Mouse (Mus musculus) stomach, embryonic 15.5 days (tissue): ENCODE measurements at regions not wholly inside any gene's neighbourhood (a gene's known extent, or its start where the extent isn't known, plus 50 kb on each side); places are given as distances from the start of the nearest gene placed in this dataset.

Source experiments
- ATAC-seq: fragments of 200-750 bp; cut with Nextera tagmentation; 2 replicates; pipeline ENCODE4 v1.8.0; 2017; ENCODE audit warnings: low read depth, moderate number of reproducible peaks, moderate TSS enrichment; ENCODE audit not compliant: insufficient read depth, low FRiP score
- H3K27ac ChIP-seq: fragments of 300-500 bp; sonication (generic); 2 replicates; pipeline ENCODE4 v1.5.1; 2015; ENCODE audit warnings: mild to moderate bottlenecking, inconsistent platforms
- H3K27me3 ChIP-seq: fragments of 300-500 bp; sonication (generic); replicated peaks from 2 replicates; pipeline ENCODE4 v1.6.1; 2015; ENCODE audit warnings: inconsistent platforms
- H3K36me3 ChIP-seq: fragments of 300-500 bp; sonication (generic); 2 replicates; pipeline ENCODE4 v1.6.1; 2015; ENCODE audit warnings: inconsistent platforms
- H3K4me1 ChIP-seq: fragments of 300-500 bp; sonication (generic); 2 replicates; pipeline ENCODE4 v1.6.1; 2015; ENCODE audit warnings: inconsistent platforms
- H3K4me2 ChIP-seq: fragments of 300-500 bp; sonication (generic); 2 replicates; pipeline ENCODE4 v1.6.1; 2015; ENCODE audit warnings: mild to moderate bottlenecking, inconsistent platforms
- H3K4me3 ChIP-seq: fragments of 300-500 bp; sonication (generic); replicated peaks from 2 replicates; pipeline ENCODE4 v1.5.1; 2015; ENCODE audit warnings: inconsistent platforms
- H3K9ac ChIP-seq: fragments of 300-500 bp; sonication (generic); 2 replicates; pipeline ENCODE4 v1.6.1; 2015; ENCODE audit warnings: inconsistent platforms
- H3K9me3 ChIP-seq: fragments of 300-500 bp; sonication (generic); 2 replicates; pipeline ENCODE4 v1.6.1; 2016; ENCODE audit warnings: inconsistent platforms
- WGBS: fragments of 180-500 bp; shearing (Covaris S2); methylation state at CpG from one replicate; pipeline ENCODE4 v1.1.7; 2015; 5-methylcytosine and 5-hydroxymethylcytosine counted together

DNA sequence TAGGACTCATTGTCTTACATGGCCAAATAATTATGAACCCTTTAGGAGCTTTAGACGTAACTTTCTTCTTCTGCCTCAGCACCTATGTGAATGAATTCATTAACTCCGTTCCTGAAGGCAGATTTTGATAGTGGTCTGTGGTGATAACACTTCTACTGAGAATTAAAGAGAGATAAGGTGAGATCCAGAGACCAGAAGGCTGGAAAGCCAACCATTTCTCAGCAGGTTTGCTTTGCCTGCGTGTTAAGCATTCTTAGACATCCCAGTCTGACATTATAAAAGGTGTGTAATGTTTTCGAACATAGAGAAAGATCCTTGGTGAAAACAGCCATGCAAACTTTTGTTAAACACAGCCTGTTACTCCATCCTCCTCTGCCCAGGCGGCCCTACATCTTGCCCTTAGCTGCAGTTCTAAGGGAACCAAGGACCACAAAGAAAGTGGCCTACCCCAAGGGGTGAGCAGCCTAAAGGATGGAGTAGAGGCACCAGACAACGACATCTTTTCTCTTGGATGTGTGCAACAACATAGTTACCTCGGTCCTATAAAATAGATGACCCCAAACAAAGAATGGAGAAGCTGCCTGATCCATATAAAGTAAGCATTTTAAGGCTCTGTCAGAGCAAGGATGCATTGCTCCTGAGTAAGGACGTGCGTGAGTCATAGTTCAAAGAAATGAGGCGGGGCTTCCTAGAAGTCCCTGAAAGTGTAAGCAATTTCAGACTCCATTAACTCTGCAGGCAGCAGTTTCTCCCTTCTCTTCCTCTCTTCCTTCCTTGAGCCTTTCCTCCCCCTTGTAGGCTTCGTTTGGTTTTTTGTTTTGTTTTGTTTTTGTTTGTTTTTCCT lies 55.1 kb upstream of the Xpr1 start:
- Histone ChIP-seq H3K27me3 (no peaks in the 10 kb centered on the region), H3K4me3 (no peak overlapping the region), H3K4me2 (no peak overlapping the region), H3K4me1 (no peaks in the 10 kb centered on the region), H3K9me3 (no peaks in the 10 kb centered on the region), H3K27ac (no peak overlapping the region), H3K9ac (no peak overlapping the region), H3K36me3 (no peaks in the 10 kb centered on the region)
- WGBS: 61% methylated on average over 11 of the region's 11 CpGs
- ATAC-seq: no peak

DNA sequence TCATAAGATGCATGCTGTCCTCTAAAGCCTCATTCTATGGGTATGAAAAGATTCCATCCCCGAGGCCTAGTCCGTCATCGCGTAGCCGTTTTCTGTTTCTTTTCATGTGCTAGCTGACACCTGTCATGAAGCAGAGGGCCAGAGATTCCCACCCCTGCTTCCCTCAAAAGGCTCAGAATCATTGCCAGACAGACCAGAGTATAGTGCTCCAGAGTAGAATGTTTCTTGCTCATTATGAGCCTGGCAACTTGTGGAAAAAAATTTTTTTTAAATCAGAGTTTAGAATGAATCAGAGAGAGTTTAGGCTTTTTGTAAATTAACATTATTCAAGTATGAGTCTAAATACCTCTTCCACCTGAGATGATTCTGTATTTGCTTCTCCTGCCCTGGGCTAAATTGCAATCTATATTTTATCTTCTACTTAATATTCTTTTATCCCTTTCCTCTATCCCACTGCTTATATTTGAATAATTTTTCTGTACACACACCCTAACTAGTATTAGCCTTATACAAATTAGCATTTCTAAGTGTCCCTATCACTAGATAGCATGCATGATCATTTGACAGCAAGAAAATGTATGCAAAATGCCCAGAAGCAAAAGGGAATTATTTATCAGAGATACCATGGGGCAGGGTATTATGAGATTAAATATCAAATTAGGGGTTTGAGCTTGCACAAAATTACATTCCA lies 55.9 kb upstream of the Xpr1 start:
- H3K9me3 ChIP-seq: no peaks in the 10 kb centered on the region
- H3K4me3 ChIP-seq: no peak overlapping the region
- no peaks in the 10 kb centered on the region for H3K36me3 ChIP-seq
- 64% methylated on average over 5 of the region's 5 CpGs for WGBS
- no peak overlapping the region for H3K9ac ChIP-seq
- no peak overlapping the region for H3K27ac ChIP-seq
- H3K4me2 ChIP-seq: no peak overlapping the region
- H3K4me1 ChIP-seq: no peaks in the 10 kb centered on the region
- no peaks in the 10 kb centered on the region for H3K27me3 ChIP-seq
- no peak for ATAC-seq

DNA sequence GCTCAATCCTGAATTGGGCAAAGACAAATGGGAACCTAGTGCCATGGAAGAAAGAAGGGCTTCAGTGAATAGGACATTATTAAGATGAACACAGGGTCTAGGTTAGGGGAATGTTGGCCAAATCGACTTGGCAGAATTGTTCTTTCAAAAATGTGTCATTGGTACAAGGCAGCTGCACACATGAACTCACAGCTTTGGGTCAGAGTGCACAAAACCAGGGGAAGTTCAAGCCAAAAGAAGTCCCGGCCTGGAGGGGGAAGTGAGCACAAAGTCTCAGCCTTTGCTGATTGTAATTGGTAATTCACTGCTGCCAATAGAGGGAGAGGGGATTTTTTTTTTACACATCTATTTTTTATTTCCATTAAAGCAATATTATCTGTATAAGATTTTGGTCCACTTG lies 57.8 kb upstream of the Xpr1 start:
- no peak for ATAC-seq
- WGBS: 67% methylated on average over 2 of the region's 2 CpGs
- no peaks in the 10 kb centered on the region for H3K9me3 ChIP-seq

DNA sequence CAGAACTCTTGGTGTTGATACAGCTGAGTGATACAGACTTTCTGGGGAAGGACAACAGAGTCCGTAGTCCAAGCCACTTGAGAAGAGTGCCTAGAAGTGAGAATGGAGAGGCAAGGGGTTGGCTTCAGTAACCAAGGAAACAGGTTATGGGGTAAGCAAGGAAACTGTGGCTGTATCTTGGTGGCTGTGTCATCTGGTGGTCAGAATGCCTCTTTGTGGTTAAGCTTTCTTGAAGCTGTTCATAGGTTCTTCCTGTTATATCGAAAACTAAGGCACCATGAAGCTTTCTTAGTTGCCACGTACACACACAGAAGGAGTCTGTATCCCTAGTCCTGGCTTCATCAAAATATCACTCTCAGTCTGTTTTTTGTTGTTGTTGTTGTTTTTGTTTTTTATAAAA lies 59.0 kb upstream of the Xpr1 start:
- no peaks in the 10 kb centered on the region for H3K9me3 ChIP-seq
- no peak for ATAC-seq
- no peaks in the 10 kb centered on the region for H3K36me3 ChIP-seq
- H3K4me2 ChIP-seq: no peak overlapping the region
- H3K4me3 ChIP-seq: no peak overlapping the region
- no peaks in the 10 kb centered on the region for H3K27me3 ChIP-seq
- no peak overlapping the region for H3K9ac ChIP-seq
- no peak overlapping the region for H3K27ac ChIP-seq
- WGBS: 80% methylated on average over 3 of the region's 3 CpGs
- H3K4me1 ChIP-seq: no peaks in the 10 kb centered on the region

More for the DNA sequence above, 57.8 kb upstream of the Xpr1 start:
- Histone ChIP-seq H3K27me3 (no peaks in the 10 kb centered on the region), H3K27ac (no peak overlapping the region), H3K4me3 (no peak overlapping the region), H3K4me1 (no peaks in the 10 kb centered on the region), H3K4me2 (no peak overlapping the region), H3K9ac (no peak overlapping the region), H3K36me3 (no peaks in the 10 kb centered on the region)

DNA sequence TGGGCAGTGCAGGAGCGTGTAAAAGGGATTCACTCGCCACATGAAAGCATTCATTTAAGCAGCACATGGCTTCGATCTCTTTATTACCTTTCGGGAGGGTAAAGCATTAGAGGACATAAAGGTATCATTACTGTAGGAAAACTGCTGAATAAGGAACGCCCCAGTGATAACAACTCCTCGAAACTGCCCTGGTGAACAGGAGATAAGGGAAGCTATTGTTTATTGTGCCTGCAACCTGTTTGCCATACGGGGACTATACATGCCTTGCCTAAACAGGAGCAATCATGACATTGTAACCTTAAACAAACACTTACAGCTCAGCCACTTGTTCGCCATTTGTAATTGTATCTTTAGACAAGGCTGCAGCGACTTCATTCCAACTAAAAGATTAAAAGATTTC lies 64.9 kb upstream of the Xpr1 start:
- no peak for ATAC-seq
- no peak overlapping the region for H3K9ac ChIP-seq
- 32% methylated on average over 9 of the region's 9 CpGs for WGBS
- no peaks in the 10 kb centered on the region for H3K36me3 ChIP-seq
- H3K4me1 ChIP-seq: 0 out of 2 replicates have a peak, but pooled peaks cover 4% of the 10 kb centered on the region
- H3K4me2 ChIP-seq: no peak overlapping the region
- H3K9me3 ChIP-seq: no peaks in the 10 kb centered on the region
- H3K27me3 ChIP-seq: no peaks in the 10 kb centered on the region
- no peak overlapping the region for H3K4me3 ChIP-seq
- no peak overlapping the region for H3K27ac ChIP-seq

DNA sequence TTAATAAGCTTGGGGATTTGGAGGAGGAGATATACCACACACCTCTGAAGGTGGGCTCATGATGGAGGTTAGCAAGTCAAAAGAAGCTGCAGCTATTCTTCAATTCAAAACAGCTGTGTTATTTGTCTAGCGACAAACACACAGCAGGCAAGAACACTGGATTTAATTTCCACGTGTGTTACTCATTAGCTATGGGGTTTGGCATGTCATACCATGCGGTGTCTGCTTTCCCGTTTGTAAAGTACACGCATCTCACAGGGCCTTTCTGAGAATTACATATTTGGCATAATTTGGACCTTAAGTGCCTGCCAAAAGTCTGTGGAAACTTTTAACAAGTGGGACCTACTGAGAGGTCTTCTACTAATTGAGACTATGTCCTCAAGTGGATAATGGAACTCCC lies 65.5 kb upstream of the Xpr1 start:
- no peak for ATAC-seq
- no peak overlapping the region for H3K27ac ChIP-seq
- H3K36me3 ChIP-seq: no peaks in the 10 kb centered on the region
- H3K27me3 ChIP-seq: no peaks in the 10 kb centered on the region
- H3K4me1 ChIP-seq: 0 out of 2 replicates have a peak, but pooled peaks cover 4% of the 10 kb centered on the region
- H3K4me3 ChIP-seq: no peak overlapping the region
- no peak overlapping the region for H3K9ac ChIP-seq
- no peak overlapping the region for H3K4me2 ChIP-seq
- 51% methylated on average over 5 of the region's 5 CpGs for WGBS
- H3K9me3 ChIP-seq: no peaks in the 10 kb centered on the region

DNA sequence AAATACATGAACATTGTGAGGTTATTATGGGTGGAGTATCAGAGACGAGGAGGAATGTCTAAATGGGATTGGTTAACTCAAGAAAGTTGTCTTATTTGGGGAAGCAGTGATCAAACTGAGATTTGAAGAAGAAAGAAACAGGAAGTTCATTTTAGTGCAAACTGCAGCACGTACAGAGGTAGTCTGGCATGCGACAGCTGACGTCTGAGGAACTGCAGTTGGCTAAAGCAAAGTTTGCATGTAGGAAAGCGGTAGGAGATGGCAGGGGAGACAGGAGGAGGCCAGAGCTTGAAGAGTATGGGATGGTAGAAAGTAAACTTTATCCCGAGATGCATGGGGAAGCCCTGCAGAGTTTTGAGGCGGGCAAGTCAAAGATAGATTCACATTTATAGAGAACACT lies 66.5 kb upstream of the Xpr1 start:
- H3K36me3 ChIP-seq: no peaks in the 10 kb centered on the region
- no peak overlapping the region for H3K9ac ChIP-seq
- 54% methylated on average over 7 of the region's 7 CpGs for WGBS
- 0 out of 2 replicates have a peak, but pooled peaks cover 4% of the 10 kb centered on the region for H3K4me1 ChIP-seq
- no peak overlapping the region for H3K27ac ChIP-seq
- H3K4me2 ChIP-seq: no peak overlapping the region
- H3K4me3 ChIP-seq: no peak overlapping the region
- no peaks in the 10 kb centered on the region for H3K27me3 ChIP-seq
- H3K9me3 ChIP-seq: no peaks in the 10 kb centered on the region
- ATAC-seq: no peak

DNA sequence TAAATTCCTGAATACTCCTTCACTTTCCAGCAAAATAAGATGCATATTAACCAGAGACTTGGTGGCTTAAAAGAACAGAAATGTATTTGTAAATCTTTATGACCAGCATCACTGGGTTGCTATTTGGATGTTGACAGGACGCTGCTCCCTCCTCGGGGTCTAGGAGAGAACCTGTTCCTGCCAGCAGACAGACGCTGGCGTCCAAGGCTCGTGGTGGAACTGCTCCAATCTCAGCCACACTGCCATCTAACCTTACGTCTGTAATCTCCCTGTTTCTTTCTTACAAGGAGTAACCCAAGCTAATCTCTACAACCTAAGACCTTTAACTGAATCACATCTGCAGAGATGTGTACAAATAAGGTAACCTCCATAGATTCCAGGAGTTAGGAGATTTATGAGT lies 70.1 kb upstream of the Acbd6 start:
- Histone ChIP-seq H3K9me3 (no peaks in the 10 kb centered on the region), H3K27me3 (no peaks in the 10 kb centered on the region), H3K27ac (no peak overlapping the region), H3K4me3 (no peak overlapping the region), H3K4me1 (no peaks in the 10 kb centered on the region), H3K4me2 (no peak overlapping the region), H3K9ac (no peak overlapping the region), H3K36me3 (no peaks in the 10 kb centered on the region)
- no peak for ATAC-seq
- WGBS: 89% methylated on average over 6 of the region's 6 CpGs

DNA sequence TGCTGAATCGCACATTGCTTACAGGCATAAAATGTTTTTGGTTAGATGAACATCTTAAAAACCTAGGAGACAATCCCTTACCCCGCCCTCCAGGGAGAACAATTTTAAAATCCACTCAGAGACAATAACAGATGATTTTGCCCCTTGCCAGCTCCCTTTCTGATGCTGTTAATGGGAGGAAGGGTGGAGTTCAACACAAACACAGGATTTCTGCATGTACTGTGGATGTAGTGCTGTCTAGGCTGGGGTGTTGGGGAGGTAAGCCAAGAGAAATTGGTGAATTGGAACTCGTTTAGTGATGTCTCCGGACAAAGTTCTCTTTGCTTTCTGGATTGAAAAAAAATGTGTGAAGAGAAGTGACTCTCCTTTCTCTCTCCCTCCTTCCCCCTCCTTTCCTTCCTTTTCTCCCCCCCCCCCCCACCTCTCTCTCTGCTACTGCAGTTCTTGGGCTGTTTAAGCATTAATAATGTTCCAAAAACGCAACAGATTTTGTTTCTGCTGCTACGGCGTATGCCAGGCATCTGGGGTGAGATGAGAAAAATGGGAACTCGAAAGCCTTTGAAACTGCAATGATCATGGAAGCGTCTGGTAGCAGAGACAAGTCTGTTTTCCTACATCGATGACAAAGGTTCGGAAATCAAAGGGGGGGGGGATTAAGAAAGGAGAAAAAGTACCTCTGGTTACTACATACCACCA lies 68.8 kb upstream of the Acbd6 start:
- H3K9me3 ChIP-seq: no peaks in the 10 kb centered on the region
- no peaks in the 10 kb centered on the region for H3K36me3 ChIP-seq
- H3K27me3 ChIP-seq: no peaks in the 10 kb centered on the region
- H3K4me3 ChIP-seq: no peak overlapping the region
- H3K9ac ChIP-seq: no peak overlapping the region
- ATAC-seq: no peak
- H3K4me1 ChIP-seq: no peaks in the 10 kb centered on the region
- H3K4me2 ChIP-seq: no peak overlapping the region
- 66% methylated on average over 11 of the region's 11 CpGs for WGBS
- H3K27ac ChIP-seq: no peak overlapping the region

DNA sequence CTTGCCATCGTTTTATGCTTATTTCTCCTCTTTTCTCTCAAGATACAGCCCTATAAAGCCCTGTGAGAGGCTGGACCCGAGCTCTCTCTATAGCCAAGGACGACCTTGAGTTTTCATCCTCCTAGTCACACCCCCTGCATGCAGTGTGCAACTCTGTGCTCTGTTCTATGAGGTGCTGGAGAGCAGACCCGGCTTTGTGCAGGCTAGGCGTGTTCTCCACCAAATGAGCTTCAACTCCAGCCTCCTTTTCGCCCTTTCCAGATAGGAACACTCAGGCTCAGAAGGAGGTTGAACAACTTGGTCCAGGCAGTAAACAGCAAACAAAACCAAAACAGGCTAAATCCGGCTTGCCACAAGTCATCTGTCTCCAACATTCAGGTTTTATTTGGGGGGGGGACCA lies 67.8 kb upstream of the Acbd6 start:
- no peak for ATAC-seq
- WGBS: 74% methylated on average over 7 of the region's 7 CpGs
- no peak overlapping the region for H3K27ac ChIP-seq

DNA sequence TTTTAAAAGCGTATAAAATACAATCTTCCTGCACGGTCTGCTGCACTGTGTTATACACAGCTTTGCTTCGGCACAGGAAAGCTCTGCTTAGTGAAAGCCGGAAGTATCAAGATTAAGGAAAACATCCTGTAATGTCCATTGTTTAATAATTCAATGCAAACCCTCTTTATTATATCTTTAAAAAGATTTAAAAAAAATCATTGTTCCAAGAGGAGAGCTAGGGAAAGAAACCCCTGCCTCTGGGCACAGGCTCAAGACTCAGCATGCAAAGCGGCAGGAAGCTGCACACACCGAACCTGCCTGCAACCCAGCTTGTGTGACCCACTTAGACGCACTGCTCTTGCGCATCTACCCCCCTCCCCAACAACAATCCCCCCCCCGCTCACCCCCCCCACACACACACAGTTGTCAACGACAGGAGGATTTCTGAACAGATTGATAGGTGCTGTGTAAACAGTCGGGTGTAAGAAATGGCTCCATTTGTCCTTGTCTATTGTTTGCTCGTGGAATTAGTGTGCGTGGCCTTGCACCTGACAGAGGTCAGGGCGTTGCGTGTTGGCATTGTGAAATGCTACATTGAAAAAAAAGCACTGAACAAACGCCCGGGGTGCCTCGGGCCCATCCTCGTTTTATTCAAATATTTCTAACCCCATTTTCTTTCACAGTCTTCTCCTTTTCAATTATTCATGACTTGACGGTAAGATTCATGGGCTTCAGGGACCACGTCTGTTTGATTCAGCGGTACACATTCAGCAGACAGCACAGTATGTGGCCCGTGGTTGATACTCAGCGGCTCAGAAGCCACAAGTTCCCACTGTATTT lies 66.5 kb upstream of the Acbd6 start:
- no peak overlapping the region for H3K27ac ChIP-seq
- H3K9ac ChIP-seq: no peak overlapping the region
- peak overlapping the region; percentile 47 for H3K4me2 ChIP-seq
- no peak for ATAC-seq
- no peaks in the 10 kb centered on the region for H3K36me3 ChIP-seq
- no peaks in the 10 kb centered on the region for H3K27me3 ChIP-seq
- H3K4me3 ChIP-seq: no peak overlapping the region
- H3K4me1 ChIP-seq: no peaks in the 10 kb centered on the region
- H3K9me3 ChIP-seq: no peaks in the 10 kb centered on the region
- WGBS: 22% methylated on average over 24 of the region's 24 CpGs

More for the DNA sequence above, 67.8 kb upstream of the Acbd6 start:
- Histone ChIP-seq H3K9ac (no peak overlapping the region), H3K9me3 (no peaks in the 10 kb centered on the region), H3K4me2 (no peak overlapping the region), H3K36me3 (no peaks in the 10 kb centered on the region), H3K27me3 (no peaks in the 10 kb centered on the region), H3K4me1 (no peaks in the 10 kb centered on the region), H3K4me3 (no peak overlapping the region)
